Mouse (Mus musculus) liver, embryonic 14.5 days (tissue): ENCODE measurements around the gene Gli1.

Experiments used
- CTCF ChIP-seq: IDR thresholded peaks from 2 replicates; pipeline ENCODE4 v1.5.1; 2016; ENCODE audit warnings: antibody characterized with exemption, low read depth, control low read depth
- EP300 ChIP-seq: IDR thresholded peaks from 2 replicates; pipeline ENCODE4 v1.6.1; 2016; ENCODE audit warnings: antibody characterized with exemption, low read depth

GRCm38 (mm10) chr10:127310523-127311475 is 31.0 kb downstream of the Gli1 start:
- TF ChIP-seq EP300 = no peak
- TF ChIP-seq CTCF = no peak
